Mouse (Mus musculus) monocyte, adult 2 months (primary cell): ENCODE data around the gene Olfr507.
"Not testable (repeated sequence)": the region's sequence is repeated elsewhere in the genome, so short reads cannot be mapped to it uniquely, and the experiment has no call there.

Experiments used
- DNase-seq, 2 experiments: peaks; one replicate each; pipeline ENCODE4 v3.0.0; 2022; ENCODE audit warnings: low spot score in 2 of 2, low read depth in 1 of 2

Olfr507 gene

DNA sequence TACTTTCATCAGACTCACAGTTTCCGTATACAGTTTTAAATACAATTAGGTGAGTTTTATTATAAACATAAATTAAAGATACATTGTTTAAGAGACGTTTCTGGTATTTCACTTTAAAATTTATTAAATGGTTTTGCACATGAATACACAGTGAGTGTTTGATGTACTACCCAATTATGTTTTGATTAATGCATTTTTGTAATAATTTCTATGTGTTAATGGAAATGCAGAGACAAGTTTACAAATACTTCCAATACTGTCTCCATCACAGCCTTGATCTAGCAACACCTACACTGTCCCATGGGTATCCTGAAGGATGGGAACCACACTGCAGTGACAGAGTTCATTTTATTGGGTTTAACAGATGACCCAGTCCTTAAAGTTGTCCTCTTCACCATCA lies at the start of gene Olfr507:
Olfr507 (plus strand) TSS at position 301 of the 400 bp plus-strand sequence.
- no peak for DNase-seq

DNA sequence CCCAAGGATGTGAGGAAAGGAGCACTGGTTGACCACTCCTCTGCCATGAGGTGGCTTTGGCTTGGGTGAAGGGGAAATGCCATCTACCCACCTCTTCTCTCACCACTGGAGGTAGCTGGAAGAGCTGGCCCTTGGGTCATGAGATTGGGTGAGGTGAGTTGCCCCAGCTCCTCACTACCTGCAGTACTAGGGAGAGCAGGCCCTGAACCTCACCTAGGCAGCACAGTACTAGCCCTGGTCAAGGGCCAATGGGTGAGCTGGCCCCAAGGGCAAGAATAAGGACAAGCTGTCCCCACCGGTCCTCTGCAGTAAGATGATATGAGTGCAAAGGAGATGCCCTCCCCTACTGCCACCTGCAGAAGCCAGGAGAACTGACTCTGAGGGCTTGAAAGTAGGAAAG lies 31.8 kb upstream of the Olfr507 start:
- no peak for DNase-seq

DNA sequence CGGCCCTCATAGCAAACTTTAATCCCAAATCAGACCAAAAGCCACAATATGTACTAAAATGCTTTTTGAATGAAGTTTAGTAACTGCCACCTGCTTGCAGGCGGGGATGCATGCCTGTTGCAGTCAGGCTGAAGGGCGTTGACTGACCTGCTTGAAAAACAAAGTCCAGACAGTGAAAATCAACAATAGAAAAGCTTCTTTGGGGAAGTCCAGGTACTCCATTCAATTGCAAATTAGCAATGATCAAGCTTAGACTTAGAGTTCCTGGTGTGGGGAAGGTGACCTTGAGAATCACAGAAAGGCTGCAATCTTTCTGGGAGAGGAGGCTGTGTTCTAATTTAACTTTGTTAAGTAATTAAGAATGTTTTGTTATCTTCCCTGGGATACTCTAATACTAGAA lies 19.7 kb upstream of the Olfr507 start:
- DNase-seq = not testable (repeated sequence)

DNA sequence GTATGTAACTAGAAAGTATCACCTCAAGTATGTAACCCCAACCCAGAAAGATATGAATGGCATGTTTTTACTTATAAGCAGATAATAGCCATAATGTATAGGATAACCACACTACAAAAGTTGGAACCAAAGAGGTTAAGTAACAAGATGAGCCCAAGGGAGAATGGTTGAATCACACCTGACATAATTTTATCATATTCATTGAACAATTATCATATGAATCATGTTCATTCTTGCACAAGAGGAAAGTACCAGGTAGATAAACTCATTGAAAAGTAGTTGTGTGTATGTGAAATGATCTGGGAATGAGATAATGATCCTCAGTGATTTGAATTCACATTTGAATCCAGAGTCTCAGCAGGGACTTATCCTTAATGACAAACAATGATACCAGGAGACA lies 11.1 kb upstream of the Olfr507 start, which contains the start of gene Olfr506:
Olfr506 (plus strand) TSS at position 301 of the 400 bp plus-strand sequence.
- no peak for DNase-seq

DNA sequence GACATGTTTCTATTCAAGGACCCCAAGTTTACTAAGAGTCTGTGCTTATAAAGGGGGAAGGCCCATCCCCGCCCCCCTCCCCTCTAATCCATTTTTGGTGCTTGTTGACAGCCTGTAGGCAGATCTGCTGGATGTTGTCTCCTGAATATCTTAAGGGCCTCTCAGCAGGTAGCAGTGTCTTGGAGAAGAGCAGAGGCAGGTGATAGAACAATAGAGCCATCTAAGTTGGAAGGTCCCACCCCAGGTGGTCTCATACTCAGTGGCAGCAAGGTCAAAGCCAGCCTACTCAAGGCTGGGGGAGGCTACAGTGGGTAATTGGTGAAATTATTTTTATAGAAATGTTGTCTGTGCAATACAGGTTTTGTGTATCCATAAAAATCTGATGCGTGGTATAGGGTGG lies 7.5 kb upstream of the Olfr507 start:
- DNase-seq = no peak

DNA sequence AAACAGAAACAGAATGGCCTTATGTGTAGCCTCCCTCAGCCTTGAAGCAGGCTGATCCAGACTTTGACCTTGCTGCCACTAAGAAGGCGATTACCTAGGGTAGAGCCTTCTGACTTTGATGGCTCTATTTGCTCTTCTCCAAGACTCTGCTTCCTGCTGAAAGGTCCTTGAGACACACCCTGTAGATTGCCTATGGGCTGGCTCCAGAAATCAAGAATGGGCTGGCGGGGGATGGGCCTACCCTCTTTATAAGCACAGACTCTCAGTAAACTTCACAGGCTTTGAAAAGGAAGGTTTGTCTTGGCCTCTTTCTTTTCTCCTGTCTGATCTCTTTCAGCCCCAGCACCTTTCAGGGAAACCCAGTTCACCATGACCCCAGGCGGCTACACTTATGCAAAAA lies 4.8 kb upstream of the Olfr507 start:
- not testable (repeated sequence) for DNase-seq

DNA sequence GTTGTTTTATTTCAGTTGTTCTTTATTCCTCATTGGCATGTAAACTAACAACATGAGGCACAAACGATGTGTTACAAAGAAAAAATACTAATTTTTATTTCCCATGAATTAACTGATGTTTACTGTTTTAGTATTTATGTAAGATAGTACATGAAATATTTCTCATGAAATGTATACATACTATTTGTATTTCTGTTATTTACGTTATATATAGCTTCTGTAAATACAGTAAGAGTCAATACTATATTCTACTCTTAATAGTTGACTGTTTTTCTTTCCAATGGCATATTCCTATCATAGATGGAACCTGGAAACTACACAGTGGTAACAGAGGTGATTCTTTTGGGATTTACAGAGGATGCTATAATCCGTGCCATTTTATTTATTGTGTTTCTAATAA lies 8.1 kb downstream of the Olfr507 start, which contains the start of gene Olfr508:
Olfr508 (plus strand) TSS at position 301 of the 400 bp plus-strand sequence.
- no peak for DNase-seq

DNA sequence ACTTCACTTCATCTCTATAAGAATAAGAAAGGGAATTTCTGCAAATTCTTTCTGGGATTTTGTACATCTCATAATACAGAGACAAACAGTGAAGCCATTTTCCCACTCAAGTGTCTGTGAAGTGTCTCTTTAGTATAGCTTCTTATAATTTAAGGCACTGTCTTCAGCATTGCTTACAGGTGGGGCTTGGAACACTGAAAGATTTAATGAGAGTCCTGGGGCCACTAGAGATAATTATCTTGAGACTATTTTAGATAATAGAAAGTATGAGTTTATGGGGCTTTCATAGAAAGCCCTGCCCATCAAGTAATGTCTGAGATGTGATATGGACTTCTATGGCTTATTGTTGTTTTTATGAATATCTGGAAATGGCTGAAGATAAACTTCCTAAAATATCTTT lies 30.2 kb downstream of the Olfr507 start, which contains the start of gene Olfr509:
Olfr509 (minus strand) TSS at position 101 of the 400 bp plus-strand sequence.
- no peak for DNase-seq

DNA sequence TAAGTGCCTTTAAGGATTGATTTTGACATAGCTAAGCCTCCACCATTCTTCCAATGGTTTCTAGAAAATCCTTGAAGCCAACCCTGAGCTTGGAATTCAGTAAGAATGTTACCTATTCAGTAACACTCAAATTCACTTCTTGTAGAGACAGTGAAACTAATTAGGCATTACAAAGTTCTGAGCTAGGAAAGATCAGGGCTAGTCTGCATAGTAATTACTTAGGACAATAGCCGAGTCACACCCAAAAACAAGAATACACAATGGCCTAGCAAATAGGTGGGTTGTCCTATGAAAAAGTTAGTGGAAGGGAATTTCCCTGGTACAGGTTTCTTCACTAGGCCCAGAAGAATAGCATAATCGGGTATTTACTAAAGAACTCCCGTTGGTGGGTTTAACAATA lies 40.8 kb downstream of the Olfr507 start:
- no peak for DNase-seq

DNA sequence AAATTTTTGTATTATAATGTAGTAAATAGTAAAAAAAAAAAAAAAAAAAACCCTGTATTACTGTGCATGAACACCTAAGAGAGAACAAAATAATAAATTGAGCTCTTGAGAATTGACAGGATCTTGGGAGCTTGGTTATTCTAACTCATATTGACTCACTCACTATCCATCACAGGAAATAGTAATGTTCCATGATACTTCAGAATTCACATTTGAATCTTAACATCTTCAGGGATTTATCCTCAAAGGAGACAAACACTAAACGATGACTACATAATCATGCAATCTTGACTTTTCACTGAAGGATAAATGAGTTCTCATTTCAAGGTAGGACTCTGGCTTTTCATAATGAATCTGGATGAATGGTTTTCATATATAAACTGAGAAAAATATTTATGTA lies 44.5 kb downstream of the Olfr507 start, which contains the start of gene Olfr510:
Olfr510 (plus strand) TSS at position 301 of the 400 bp plus-strand sequence.
- no peak for DNase-seq

DNA sequence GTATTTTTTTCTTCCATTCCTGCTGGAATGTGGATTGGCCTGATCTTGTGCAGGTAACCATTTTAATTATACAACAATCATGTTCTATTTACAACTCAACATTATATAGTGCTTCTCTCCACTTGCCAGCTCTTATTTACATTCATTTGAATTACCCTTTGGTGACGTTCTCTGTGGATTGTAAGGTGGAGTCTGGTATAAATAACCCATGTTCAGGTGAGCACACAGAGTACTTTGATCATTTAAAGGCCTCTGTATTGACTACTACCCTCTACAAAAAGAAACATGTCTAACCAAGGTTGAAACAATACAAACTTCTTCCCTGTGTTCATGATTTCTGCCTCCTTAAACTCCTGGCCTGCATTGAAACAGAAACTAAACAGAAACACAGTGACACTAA lies 49.4 kb downstream of the Olfr507 start:
- DNase-seq = no peak
